Mouse (Mus musculus): Measurements from ENCODE around the gene Pnpla5.
"Not testable (repeated sequence)": the region's sequence is repeated elsewhere in the genome, so short reads cannot be mapped to it uniquely, and the experiment has no call there.

Pnpla5 gene

GRCm38 (mm10) chr15:84123075-84123474 is at the start of gene Pnpla5:
Gene Pnpla5 (minus strand): TSS chr15:84123175.
- DNase-seq (ENCODE audit: extremely low spot score, low read depth, low spot score): no peak

- no peak for DNase-seq (ENCODE audit: extremely low spot score, low read depth, low spot score)
Observed at GRCm38 (mm10) chr15:84171166-84171565, 48.2 kb upstream of the Pnpla5 start.

- DNase-seq (ENCODE audit: extremely low spot score, low read depth, low spot score): no peak
Observed at GRCm38 (mm10) chr15:84169511-84169910, 46.5 kb upstream of the Pnpla5 start.

- no peak for DNase-seq (ENCODE audit: extremely low spot score, low read depth, low spot score)
Observed at GRCm38 (mm10) chr15:84168170-84169161, 45.5 kb upstream of the Pnpla5 start.

GRCm38 (mm10) chr15:84167600-84167999 is 44.6 kb upstream of the Pnpla5 start, which contains the start of gene Pnpla3:
Gene Pnpla3 (plus strand): TSS chr15:84167837.
- DNase-seq (ENCODE audit: extremely low spot score, low read depth, low spot score): peak; percentile 74

GRCm38 (mm10) chr15:84166818-84167217 is 43.8 kb upstream of the Pnpla5 start:
- no peak for DNase-seq (ENCODE audit: extremely low spot score, low read depth, low spot score)

GRCm38 (mm10) chr15:84161871-84162270 is 38.9 kb upstream of the Pnpla5 start:
- DNase-seq (ENCODE audit: extremely low spot score, low read depth, low spot score): no peak

GRCm38 (mm10) chr15:84157530-84157929 is 34.6 kb upstream of the Pnpla5 start:
- not testable (repeated sequence) for DNase-seq (ENCODE audit: extremely low spot score, low read depth, low spot score)

- no peak for DNase-seq (ENCODE audit: extremely low spot score, low read depth, low spot score)
Observed at GRCm38 (mm10) chr15:84156158-84156557, 33.2 kb upstream of the Pnpla5 start.

GRCm38 (mm10) chr15:84140929-84141328 is 18.0 kb upstream of the Pnpla5 start:
- no peak for DNase-seq (ENCODE audit: extremely low spot score, low read depth, low spot score)

GRCm38 (mm10) chr15:84140109-84140508 is 17.1 kb upstream of the Pnpla5 start:
- DNase-seq (ENCODE audit: extremely low spot score, low read depth, low spot score): no peak

- DNase-seq (ENCODE audit: extremely low spot score, low read depth, low spot score): no peak
Observed at GRCm38 (mm10) chr15:84139592-84140005, 16.6 kb upstream of the Pnpla5 start.

- DNase-seq (ENCODE audit: extremely low spot score, low read depth, low spot score): no peak
Observed at GRCm38 (mm10) chr15:84136473-84137415, 13.8 kb upstream of the Pnpla5 start.

GRCm38 (mm10) chr15:84135472-84135871 is 12.5 kb upstream of the Pnpla5 start:
- peak; percentile 24 for DNase-seq (ENCODE audit: extremely low spot score, low read depth, low spot score)

GRCm38 (mm10) chr15:84133440-84133839 is 10.5 kb upstream of the Pnpla5 start:
- no peak for DNase-seq (ENCODE audit: extremely low spot score, low read depth, low spot score)

GRCm38 (mm10) chr15:84131971-84132370 is 9.0 kb upstream of the Pnpla5 start:
- DNase-seq (ENCODE audit: extremely low spot score, low read depth, low spot score): no peak

GRCm38 (mm10) chr15:84131096-84131786 is 8.3 kb upstream of the Pnpla5 start:
- no peak for DNase-seq (ENCODE audit: extremely low spot score, low read depth, low spot score)

GRCm38 (mm10) chr15:84126871-84127270 is 3.9 kb upstream of the Pnpla5 start:
- no peak for DNase-seq (ENCODE audit: extremely low spot score, low read depth, low spot score)

GRCm38 (mm10) chr15:84126447-84126846 is 3.5 kb upstream of the Pnpla5 start:
- no peak for DNase-seq (ENCODE audit: extremely low spot score, low read depth, low spot score)

GRCm38 (mm10) chr15:84124086-84124485 is 1.1 kb upstream of the Pnpla5 start:
- DNase-seq (ENCODE audit: extremely low spot score, low read depth, low spot score): no peak

- DNase-seq (ENCODE audit: extremely low spot score, low read depth, low spot score): no peak
Observed at GRCm38 (mm10) chr15:84121036-84121435, 1.9 kb downstream of the Pnpla5 start.

Measured in hindlimb bud, embryonic 11.5 days (tissue).